Mouse (Mus musculus): ENCODE measurements around the gene Dpf1. TPM values are rescaled to one million over a fixed set of nuclear protein-coding genes. Genes with fewer than 3 reads are reported as not detected.

Gene Dpf1
- total and polyA plus RNA-seq, 2 experiments: 0.28 TPM; not detected in 1

DNA sequence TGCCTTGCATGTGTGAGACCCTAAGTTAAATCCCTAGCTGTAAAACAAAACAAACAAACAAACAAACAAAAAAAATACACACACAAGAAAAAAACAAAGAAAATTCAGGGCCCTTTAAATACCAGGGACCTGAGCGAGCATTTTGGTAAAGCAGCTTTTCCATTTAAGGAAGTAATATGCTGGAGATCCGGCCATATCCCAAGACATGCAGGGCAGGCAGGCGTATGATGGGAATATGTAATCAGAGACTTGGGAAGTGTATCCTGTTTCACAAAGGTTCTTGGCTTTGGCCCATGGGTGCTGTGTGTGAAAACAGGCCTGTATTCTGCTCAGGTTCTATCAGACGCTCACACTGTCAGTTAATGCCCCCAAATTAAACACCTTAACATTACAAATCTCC is 26.2 kb upstream of the Dpf1 start:
- Histone ChIP-seq H3K27ac (replicated peaks; ENCODE audit: insufficient read depth, low read depth, low read length) (peak overlapping the region; percentile 27), H3K27me3 (ENCODE audit: control insufficient read depth, insufficient read depth, low read length) (no peaks in the 10 kb centered on the region), H3K36me3 (ENCODE audit: control insufficient read depth, insufficient read depth, low read length) (no peaks in the 10 kb centered on the region), H3K79me2 (ENCODE audit: control insufficient read depth, insufficient read depth, low read length) (peaks cover 14% of the 10 kb centered on the region; the same call in 1 of the 2 replicates), H3K4me3 (ENCODE audit: insufficient read depth, low read depth, low read length) (no peak overlapping the region), H3K9ac (ENCODE audit: low read depth, low read length) (no peak overlapping the region), H3K4me1 (ENCODE audit: control insufficient read depth, insufficient read depth, low read length) (peaks cover 9% of the 10 kb centered on the region; the same call in 1 of the 2 replicates)
- 82% methylated on average over 4 of the region's 4 CpGs for WGBS
- TF ChIP-seq CTCF (IDR thresholded peaks at IDR 0.05; ENCODE audit: low read depth, low read length) (no peak), POLR2A (IDR thresholded peaks at IDR 0.05; ENCODE audit: extremely low read depth, insufficient read depth, low read length) (no peak)
- DNase-seq (ENCODE audit: extremely low read depth, low read depth, low spot score): no peak

DNA sequence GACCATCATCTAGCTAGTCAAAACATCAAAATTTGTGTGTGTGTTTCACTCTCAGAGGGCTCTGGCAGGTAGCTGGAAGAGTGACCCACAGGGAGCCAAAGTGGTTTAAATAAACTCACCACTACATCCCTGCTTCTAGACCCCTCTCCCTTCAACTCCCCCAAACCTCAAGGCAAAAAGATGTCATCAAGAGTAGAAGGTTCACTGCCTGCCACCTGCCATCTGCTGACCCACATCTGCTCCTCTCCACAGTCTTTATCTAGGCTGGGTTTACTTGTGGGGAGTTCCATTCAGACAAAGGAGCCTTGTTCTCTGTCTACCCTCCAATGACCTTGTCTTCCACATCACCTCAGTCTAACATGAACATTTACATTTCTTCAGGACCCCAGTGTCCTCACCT is 24.5 kb upstream of the Dpf1 start:
- H3K4me3 ChIP-seq (ENCODE audit: insufficient read depth, low read depth, low read length): no peak overlapping the region
- no peak overlapping the region for H3K27ac ChIP-seq (replicated peaks; ENCODE audit: insufficient read depth, low read depth, low read length)
- H3K4me1 ChIP-seq (ENCODE audit: control insufficient read depth, insufficient read depth, low read length): peaks cover 4% of the 10 kb centered on the region; the same call in 1 of the 2 replicates
- no peak overlapping the region for H3K9ac ChIP-seq (ENCODE audit: low read depth, low read length)
- no peaks in the 10 kb centered on the region for H3K36me3 ChIP-seq (ENCODE audit: control insufficient read depth, insufficient read depth, low read length)
- DNase-seq (ENCODE audit: extremely low read depth, low read depth, low spot score): no peak
- TF ChIP-seq CTCF (IDR thresholded peaks at IDR 0.05; ENCODE audit: low read depth, low read length) (no peak), POLR2A (IDR thresholded peaks at IDR 0.05; ENCODE audit: extremely low read depth, insufficient read depth, low read length) (no peak)
- no peaks in the 10 kb centered on the region for H3K27me3 ChIP-seq (ENCODE audit: control insufficient read depth, insufficient read depth, low read length)
- H3K79me2 ChIP-seq (ENCODE audit: control insufficient read depth, insufficient read depth, low read length): peaks cover 14% of the 10 kb centered on the region; the same call in 1 of the 2 replicates

DNA sequence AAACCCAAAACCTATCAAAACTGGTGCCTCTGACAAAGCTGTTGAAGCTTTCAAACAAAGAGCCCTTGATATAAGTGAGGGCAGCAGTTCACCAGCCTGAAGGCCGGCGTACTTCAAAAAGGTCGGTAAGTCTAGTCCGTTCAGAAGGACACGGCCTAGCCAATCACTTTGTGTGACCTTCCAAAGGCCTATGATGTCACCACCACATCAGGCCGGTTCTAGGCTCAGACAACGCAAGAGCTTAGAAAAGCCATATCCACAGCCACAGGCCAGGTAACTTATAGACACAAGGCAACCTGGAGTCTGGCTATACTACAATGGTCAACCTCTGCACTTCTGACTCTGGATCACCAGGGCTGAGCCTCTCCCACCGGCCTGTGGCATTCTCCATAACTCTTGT is 23.8 kb upstream of the Dpf1 start:
- Histone ChIP-seq H3K4me1 (ENCODE audit: control insufficient read depth, insufficient read depth, low read length) (peaks cover 4% of the 10 kb centered on the region; the same call in 1 of the 2 replicates), H3K79me2 (ENCODE audit: control insufficient read depth, insufficient read depth, low read length) (peaks cover 14% of the 10 kb centered on the region; the same call in 1 of the 2 replicates), H3K27me3 (ENCODE audit: control insufficient read depth, insufficient read depth, low read length) (no peaks in the 10 kb centered on the region), H3K27ac (replicated peaks; ENCODE audit: insufficient read depth, low read depth, low read length) (peak overlapping the region; percentile 43; the same call in 1 of the 2 replicates), H3K36me3 (ENCODE audit: control insufficient read depth, insufficient read depth, low read length) (no peaks in the 10 kb centered on the region), H3K4me3 (ENCODE audit: insufficient read depth, low read depth, low read length) (no peak overlapping the region), H3K9ac (ENCODE audit: low read depth, low read length) (no peak overlapping the region)
- TF ChIP-seq CTCF (IDR thresholded peaks at IDR 0.05; ENCODE audit: low read depth, low read length) (no peak), POLR2A (IDR thresholded peaks at IDR 0.05; ENCODE audit: extremely low read depth, insufficient read depth, low read length) (no peak)
- WGBS: 40% methylated on average over 8 of the region's 8 CpGs
- peak; percentile 88 for DNase-seq (ENCODE audit: extremely low read depth, low read depth, low spot score)

DNA sequence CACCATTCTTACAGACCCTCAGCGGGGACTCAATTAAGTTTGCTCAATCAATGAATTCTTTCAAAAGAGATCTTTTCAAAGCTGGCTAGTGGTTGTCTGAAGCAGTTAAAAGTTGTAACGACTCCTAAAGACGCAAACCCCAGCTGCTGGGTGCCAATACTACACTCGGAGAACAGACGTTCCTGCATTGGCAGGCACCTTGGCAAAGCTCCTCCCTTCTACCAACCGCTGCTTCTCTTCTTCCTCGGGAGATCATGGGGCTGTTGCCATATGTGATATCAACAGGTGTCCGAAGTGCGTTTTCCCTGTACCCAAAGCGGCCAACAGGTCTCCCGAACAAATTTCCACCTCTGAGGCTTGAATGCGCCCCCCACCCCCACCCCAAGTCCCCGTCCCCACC is 22.9 kb upstream of the Dpf1 start:
- Histone ChIP-seq H3K9ac (ENCODE audit: low read depth, low read length) (peak overlapping the region; percentile 20; the same call in 1 of the 2 replicates), H3K27ac (replicated peaks; ENCODE audit: insufficient read depth, low read depth, low read length) (peak overlapping the region; percentile 8; the same call in 1 of the 2 replicates), H3K79me2 (ENCODE audit: control insufficient read depth, insufficient read depth, low read length) (peaks cover 14% of the 10 kb centered on the region; the same call in 1 of the 2 replicates), H3K36me3 (ENCODE audit: control insufficient read depth, insufficient read depth, low read length) (no peaks in the 10 kb centered on the region), H3K4me3 (ENCODE audit: insufficient read depth, low read depth, low read length) (peak overlapping the region; percentile 96; the same call in 1 of the 2 replicates), H3K27me3 (ENCODE audit: control insufficient read depth, insufficient read depth, low read length) (no peaks in the 10 kb centered on the region), H3K4me1 (ENCODE audit: control insufficient read depth, insufficient read depth, low read length) (peaks cover 4% of the 10 kb centered on the region; the same call in 1 of the 2 replicates)
- TF ChIP-seq POLR2A (IDR thresholded peaks at IDR 0.05; ENCODE audit: extremely low read depth, insufficient read depth, low read length) (no peak), CTCF (IDR thresholded peaks at IDR 0.05; ENCODE audit: low read depth, low read length) (no peak)
- peak; percentile 58 for DNase-seq (ENCODE audit: extremely low read depth, low read depth, low spot score)
- WGBS: 8% methylated on average over 13 of the region's 13 CpGs

DNA sequence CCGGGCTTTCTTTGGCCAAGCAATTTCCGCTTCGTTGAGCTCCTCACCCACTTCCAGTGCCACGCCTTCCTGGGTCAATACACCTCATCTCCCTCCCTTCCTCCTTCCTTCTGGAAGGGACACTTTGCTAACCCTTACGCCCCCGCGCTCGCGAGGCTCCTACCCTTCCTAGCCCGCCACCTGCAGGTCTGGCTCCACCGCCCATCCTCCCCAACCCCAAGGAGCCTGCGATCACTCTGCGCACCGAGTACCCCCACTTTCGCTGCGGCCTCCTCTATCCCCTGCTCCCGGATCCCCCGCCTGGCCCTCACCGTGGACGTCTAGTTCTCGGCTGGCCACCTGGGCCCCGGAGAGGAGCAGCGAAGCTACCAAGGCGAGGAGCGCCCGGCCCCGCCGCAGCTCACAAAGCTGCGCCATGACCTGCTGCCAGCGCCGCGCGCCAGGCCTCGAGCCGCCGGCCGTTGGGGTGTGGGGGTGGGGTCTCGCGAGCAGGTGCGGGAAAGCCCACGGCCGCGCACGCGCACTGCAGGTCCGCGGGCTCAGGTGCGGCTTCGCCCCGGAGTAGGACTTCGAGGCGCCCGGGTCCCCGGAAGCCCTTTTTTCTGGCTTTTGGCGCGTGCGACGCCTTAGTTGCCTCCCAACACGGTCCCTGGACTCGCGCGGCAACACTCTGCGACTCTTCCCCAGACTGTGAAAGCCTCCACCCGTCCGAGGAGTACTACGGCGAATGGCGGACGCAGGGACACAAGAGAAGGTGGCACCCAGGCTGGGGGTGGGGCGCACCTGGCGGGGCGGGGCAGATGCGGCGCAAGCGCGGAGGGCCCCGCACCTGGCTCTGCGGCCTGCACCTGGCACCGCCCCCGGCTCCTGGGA is 22.3 kb upstream of the Dpf1 start, which contains the start of gene Spint2:
TSS of gene Spint2 (minus strand) at position 712 of the 873 bp plus-strand sequence.
- Histone ChIP-seq H3K36me3 (ENCODE audit: control insufficient read depth, insufficient read depth, low read length) (no peaks in the 10 kb centered on the region), H3K4me1 (ENCODE audit: control insufficient read depth, insufficient read depth, low read length) (peaks cover 4% of the 10 kb centered on the region; the same call in 1 of the 2 replicates), H3K9ac (ENCODE audit: low read depth, low read length) (peak within 1 kb of the TSS; percentile 91), H3K4me3 (ENCODE audit: insufficient read depth, low read depth, low read length) (peak within 1 kb of the TSS; percentile 96), H3K27ac (replicated peaks; ENCODE audit: insufficient read depth, low read depth, low read length) (peak within 1 kb of the TSS; percentile 91), H3K27me3 (ENCODE audit: control insufficient read depth, insufficient read depth, low read length) (no peaks in the 10 kb centered on the region), H3K79me2 (ENCODE audit: control insufficient read depth, insufficient read depth, low read length) (peaks cover 8% of the 10 kb centered on the region; the same call in 1 of the 2 replicates)
- peak; percentile 38; the same call in 1 of the 2 replicates for TF ChIP-seq CTCF (IDR thresholded peaks at IDR 0.05; ENCODE audit: low read depth, low read length)
- peak; percentile 78 for TF ChIP-seq POLR2A (IDR thresholded peaks at IDR 0.05; ENCODE audit: extremely low read depth, insufficient read depth, low read length)
- under 1% methylated on average over 80 of the region's 80 CpGs for WGBS
- DNase-seq (ENCODE audit: extremely low read depth, low read depth, low spot score): peak; percentile 70

All from liver, adult 2 months (tissue).